Mouse (Mus musculus) limb, embryonic 14.5 days (tissue): ENCODE measurements around the gene Slc35f1. TPM values are rescaled to one million over a fixed set of nuclear protein-coding genes. Genes with fewer than 3 reads are reported as not detected.
"Not testable (repeated sequence)": the region's sequence is repeated elsewhere in the genome, so short reads cannot be mapped to it uniquely, and the experiment has no call there.

Source experiments
- ATAC-seq: fragments of 200-750 bp; cut with Nextera tagmentation; 2 replicates; pipeline ENCODE4 v1.8.0; 2017; ENCODE audit warnings: low read depth, moderate number of reproducible peaks, moderate TSS enrichment; ENCODE audit not compliant: low FRiP score
- DNase-seq: peaks from one replicate; pipeline ENCODE4 v3.0.0-alpha.2; 2015; ENCODE audit warnings: low spot score
- H3K27ac ChIP-seq: fragments of 300-500 bp; sonication (generic); replicated peaks from 2 replicates; pipeline ENCODE4 v1.5.1; 2014; ENCODE audit warnings: low read depth, mild to moderate bottlenecking, low read length, moderate library complexity, mixed read lengths
- H3K27me3 ChIP-seq: fragments of 300-500 bp; sonication (generic); 2 replicates; pipeline ENCODE4 v1.6.1; 2014; ENCODE audit warnings: low read length, mixed read lengths; ENCODE audit not compliant: control insufficient read depth, insufficient read depth
- H3K36me3 ChIP-seq: fragments of 300-500 bp; sonication (generic); 2 replicates; pipeline ENCODE4 v1.6.1; 2014; ENCODE audit warnings: mild to moderate bottlenecking, low read length, moderate library complexity, mixed read lengths; ENCODE audit not compliant: control insufficient read depth, insufficient read depth
- H3K4me1 ChIP-seq: fragments of 300-500 bp; sonication (generic); 2 replicates; pipeline ENCODE4 v1.6.1; 2014; ENCODE audit warnings: antibody characterized with exemption, low read length, mixed read lengths; ENCODE audit not compliant: control insufficient read depth, insufficient read depth
- H3K4me2 ChIP-seq: fragments of 300-500 bp; sonication (generic); replicated peaks from 2 replicates; pipeline ENCODE4 v1.6.1; 2014; ENCODE audit warnings: low read depth, mild to moderate bottlenecking, low read length, moderate library complexity; ENCODE audit not compliant: severe bottlenecking
- H3K4me3 ChIP-seq: fragments of 300-500 bp; sonication (generic); replicated peaks from 2 replicates; pipeline ENCODE4 v1.5.1; 2014; ENCODE audit warnings: low read length
- H3K9ac ChIP-seq: fragments of 300-500 bp; sonication (generic); 2 replicates; pipeline ENCODE4 v1.6.1; 2014; ENCODE audit warnings: mild to moderate bottlenecking, low read depth, low read length, moderate library complexity; ENCODE audit not compliant: severe bottlenecking
- H3K9me3 ChIP-seq: fragments of 300-500 bp; sonication (generic); 2 replicates; pipeline ENCODE4 v1.6.1; 2016; ENCODE audit warnings: low read length; ENCODE audit not compliant: control insufficient read depth
- POLR2A ChIP-seq: fragments of 200-500 bp; IDR thresholded peaks from 2 replicates; pipeline ENCODE4 v1.8.0; 2012; ENCODE audit warnings: inconsistent platforms, mild to moderate bottlenecking, moderate library complexity, borderline replicate concordance; ENCODE audit not compliant: insufficient read depth, insufficient read length; ENCODE audit errors: extremely low read depth
- WGBS: fragments of 180-500 bp; shearing (Covaris S2); extraction: QIAGEN DNeasy Blood & Tissue Kit; methylation state at CpG from one replicate; pipeline ENCODE4 v1.1.7; 2014; 5-methylcytosine and 5-hydroxymethylcytosine counted together
- polyA plus RNA-seq, 2 experiments: library from polyadenylated mRNA; depleted of rRNA in 1 of 2; stranded (reverse) in 1 of 2; unstranded in 1 of 2; fragments of >200 nt; fragmentation: Nextera tagmentation in 1 of 2; extraction: Ambion mirVana in 1 of 2; gene quantifications; 2 replicates each; pipeline versions ENCODE4 v1.2.1 to v1.2.3; 2012 to 2014

The Slc35f1 gene
- polyA plus RNA-seq, 2 experiments, result 4.8 to 6.4 TPM

DNA sequence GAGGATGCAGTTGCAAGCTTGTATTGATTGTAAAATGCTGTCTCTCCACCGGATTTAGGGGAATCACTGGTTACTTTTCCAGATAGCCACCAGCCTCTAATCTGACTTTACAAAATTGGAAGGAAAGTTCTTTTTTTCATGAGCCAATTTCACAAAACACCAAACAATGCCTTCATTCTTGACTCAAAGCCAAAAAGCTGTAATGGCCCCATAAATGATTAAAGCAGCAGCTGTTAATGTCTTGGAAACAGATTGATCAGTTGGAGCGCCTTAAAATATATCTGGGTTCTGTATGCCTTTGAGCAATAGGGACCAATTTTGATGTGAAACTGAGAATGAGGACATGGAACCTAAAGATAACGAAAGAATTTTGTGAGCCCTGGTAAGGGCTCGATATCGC lies 174.6 kb downstream of the Slc35f1 start:
- WGBS, result 59% methylated on average over 5 of the region's 5 CpGs
- no peaks in the 10 kb centered on the region for H3K4me1 ChIP-seq
- no peak for DNase-seq
- H3K9ac ChIP-seq, result no peak overlapping the region
- no peak for ATAC-seq
- H3K9me3 ChIP-seq, result no peaks in the 10 kb centered on the region
- no peak overlapping the region for H3K4me3 ChIP-seq
- no peak for TF ChIP-seq POLR2A
- no peak overlapping the region for H3K27ac ChIP-seq
- H3K4me2 ChIP-seq, result no peak overlapping the region
- no peaks in the 10 kb centered on the region for H3K27me3 ChIP-seq
- no peaks in the 10 kb centered on the region for H3K36me3 ChIP-seq

DNA sequence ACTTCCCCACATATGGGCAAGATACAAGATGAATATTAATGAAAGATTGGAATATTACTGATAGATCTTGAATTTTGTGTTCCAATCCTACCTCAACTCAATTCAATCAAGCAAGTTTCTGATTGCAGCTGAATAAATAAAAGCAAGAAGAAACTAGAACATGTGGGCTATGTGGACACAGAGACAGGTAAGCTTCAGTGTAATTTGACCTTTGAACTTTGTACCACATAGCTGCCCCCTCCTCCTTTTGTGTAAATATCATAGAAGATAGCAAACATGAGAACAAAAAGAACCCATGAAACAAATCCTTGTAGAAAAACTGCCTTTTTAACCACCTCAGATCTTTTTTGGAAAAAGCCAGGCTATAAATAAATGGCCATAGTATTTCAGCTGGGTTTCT lies 180.8 kb downstream of the Slc35f1 start:
- TF ChIP-seq POLR2A, result no peak
- H3K27me3 ChIP-seq, result no peaks in the 10 kb centered on the region
- no peaks in the 10 kb centered on the region for H3K4me1 ChIP-seq
- no peaks in the 10 kb centered on the region for H3K36me3 ChIP-seq
- H3K4me3 ChIP-seq, result no peak overlapping the region
- no peaks in the 10 kb centered on the region for H3K9me3 ChIP-seq
- no peak for DNase-seq
- ATAC-seq, result no peak
- no peak overlapping the region for H3K27ac ChIP-seq
- H3K9ac ChIP-seq, result no peak overlapping the region
- no peak overlapping the region for H3K4me2 ChIP-seq

DNA sequence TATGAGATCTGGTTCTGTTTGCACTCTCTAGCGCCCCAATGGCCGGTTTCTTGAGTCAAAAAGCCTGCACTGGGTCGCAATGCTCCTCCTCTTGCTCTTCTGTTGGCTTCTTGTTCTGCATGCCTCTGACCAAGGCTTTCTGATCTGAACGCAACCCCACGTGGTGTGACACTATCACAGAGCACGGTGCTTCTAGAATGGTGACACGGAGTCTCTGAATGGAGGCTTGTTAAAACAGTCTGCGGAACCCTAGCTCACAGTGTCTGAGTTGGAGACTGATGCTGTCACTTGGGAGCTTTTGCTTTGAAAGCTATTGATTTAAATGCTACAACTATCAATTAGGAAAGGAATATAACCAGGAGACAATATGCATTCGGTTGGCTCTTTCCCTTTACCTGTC lies 183.8 kb downstream of the Slc35f1 start:
- TF ChIP-seq POLR2A, result no peak
- Histone ChIP-seq H3K9ac (no peak overlapping the region), H3K27me3 (no peaks in the 10 kb centered on the region), H3K27ac (no peak overlapping the region), H3K4me2 (no peak overlapping the region), H3K36me3 (no peaks in the 10 kb centered on the region), H3K4me3 (no peak overlapping the region), H3K4me1 (no peaks in the 10 kb centered on the region), H3K9me3 (no peaks in the 10 kb centered on the region)
- DNase-seq (no peak), ATAC-seq (no peak)
- 74% methylated on average over 9 of the region's 9 CpGs for WGBS

DNA sequence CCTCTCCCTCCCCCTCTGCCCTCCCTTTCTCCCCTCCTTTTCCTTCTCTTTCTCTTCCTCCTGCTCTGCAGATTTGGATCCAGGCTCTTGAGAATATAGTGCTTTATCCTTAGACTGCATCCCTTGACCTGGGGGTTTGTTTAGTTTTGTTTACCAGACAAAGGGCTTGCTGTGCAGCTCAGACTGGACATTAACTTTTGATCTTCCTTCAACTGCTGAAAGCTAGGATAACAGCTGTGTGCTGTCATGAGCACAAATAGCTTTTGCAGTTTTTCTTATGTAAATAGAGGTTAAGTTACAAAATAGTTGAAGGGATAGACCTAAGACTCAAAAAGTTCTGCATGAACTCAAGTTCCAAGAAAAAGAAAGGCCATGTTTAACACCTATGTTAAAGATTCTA lies 184.4 kb downstream of the Slc35f1 start:
- TF ChIP-seq POLR2A, result no peak
- DNase-seq (no peak), ATAC-seq (no peak)
- no peak overlapping the region for H3K27ac ChIP-seq
- no peaks in the 10 kb centered on the region for H3K36me3 ChIP-seq
- no peak overlapping the region for H3K9ac ChIP-seq
- no peak overlapping the region for H3K4me2 ChIP-seq
- H3K27me3 ChIP-seq, result no peaks in the 10 kb centered on the region
- H3K4me3 ChIP-seq, result no peak overlapping the region
- H3K4me1 ChIP-seq, result no peaks in the 10 kb centered on the region
- H3K9me3 ChIP-seq, result no peaks in the 10 kb centered on the region

DNA sequence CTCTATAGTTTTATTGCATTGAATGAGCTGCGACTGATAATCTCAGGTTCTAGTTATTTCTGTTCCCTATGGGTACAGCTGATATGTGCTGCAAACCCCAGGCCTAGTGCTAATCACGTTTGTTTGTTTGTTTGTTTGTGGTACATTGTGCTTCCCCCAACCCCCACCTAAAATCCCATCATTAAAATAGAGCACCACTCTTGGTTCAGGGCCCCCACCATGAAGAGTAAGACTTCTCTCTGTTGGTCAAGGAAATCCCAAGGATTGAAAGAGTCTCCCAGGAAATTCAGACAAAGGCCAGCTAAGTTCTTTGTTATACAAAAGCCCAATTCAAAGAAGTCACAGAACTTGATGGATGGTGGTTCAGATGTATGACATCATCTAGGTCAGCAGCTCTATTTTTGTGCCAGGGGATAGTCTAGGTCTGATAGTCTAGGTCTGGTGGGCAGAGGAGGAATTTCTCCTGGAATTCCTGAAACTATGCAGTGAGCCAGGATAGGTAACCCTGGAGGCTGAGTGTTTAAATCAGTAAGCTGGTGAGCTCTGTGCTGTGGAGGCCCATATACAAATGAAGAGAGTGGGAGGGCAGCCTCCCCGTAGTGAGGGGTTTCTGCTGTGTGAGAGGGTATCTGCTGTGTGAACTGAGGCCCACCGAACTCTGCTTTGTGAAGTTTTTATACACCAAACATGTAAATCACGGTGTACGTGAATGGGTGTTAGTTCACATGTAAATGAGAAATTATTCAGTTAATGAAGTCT lies 187.1 kb downstream of the Slc35f1 start:
- no peak for DNase-seq
- TF ChIP-seq POLR2A, result no peak
- no peak overlapping the region for H3K27ac ChIP-seq
- WGBS, result 61% methylated on average over 6 of the region's 6 CpGs
- H3K36me3 ChIP-seq, result no peaks in the 10 kb centered on the region
- no peak for ATAC-seq
- no peaks in the 10 kb centered on the region for H3K4me1 ChIP-seq
- H3K9me3 ChIP-seq, result no peaks in the 10 kb centered on the region
- no peaks in the 10 kb centered on the region for H3K27me3 ChIP-seq
- H3K9ac ChIP-seq, result no peak overlapping the region
- no peak overlapping the region for H3K4me2 ChIP-seq
- no peak overlapping the region for H3K4me3 ChIP-seq

DNA sequence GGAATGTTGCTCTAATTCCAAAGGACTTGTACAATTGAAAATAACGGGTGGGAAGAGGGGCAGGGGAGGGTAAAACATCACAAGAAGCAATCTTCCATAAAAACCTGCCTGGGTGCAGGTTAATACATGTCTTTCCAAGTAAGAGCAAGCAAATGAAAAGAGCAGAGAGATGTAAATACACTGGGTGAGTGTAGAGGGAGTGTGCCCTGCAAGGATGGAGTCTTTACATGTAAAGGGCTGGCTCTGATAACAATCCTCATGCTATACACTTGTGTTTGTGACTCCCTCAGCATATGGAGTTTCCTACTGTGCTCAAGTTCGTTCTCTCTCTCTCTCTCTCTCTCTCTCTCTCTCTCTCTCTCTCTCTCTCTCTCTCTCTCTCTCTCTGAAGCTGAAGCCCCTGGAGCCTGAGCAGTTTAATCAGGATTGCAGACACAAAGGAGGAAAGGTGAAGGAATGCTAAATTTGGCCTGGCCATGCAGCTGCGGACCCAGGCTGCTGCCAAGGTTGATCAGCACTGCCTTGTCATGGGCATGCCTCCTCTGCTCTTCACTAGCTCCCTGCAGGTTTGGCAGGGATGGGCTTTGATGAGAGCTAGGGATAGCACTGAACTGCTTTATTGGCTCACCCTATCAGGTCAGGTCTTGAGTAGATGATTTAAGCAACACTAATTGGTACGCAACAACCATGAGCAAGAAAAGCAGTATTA lies 187.9 kb downstream of the Slc35f1 start:
- Histone ChIP-seq H3K4me2 (no peak overlapping the region), H3K9ac (no peak overlapping the region), H3K4me1 (no peaks in the 10 kb centered on the region), H3K27me3 (no peaks in the 10 kb centered on the region), H3K4me3 (no peak overlapping the region), H3K36me3 (no peaks in the 10 kb centered on the region), H3K9me3 (no peaks in the 10 kb centered on the region), H3K27ac (no peak overlapping the region)
- DNase-seq (no peak), ATAC-seq (no peak)
- 53% methylated on average over 4 of the region's 4 CpGs for WGBS
- TF ChIP-seq POLR2A, result no peak

DNA sequence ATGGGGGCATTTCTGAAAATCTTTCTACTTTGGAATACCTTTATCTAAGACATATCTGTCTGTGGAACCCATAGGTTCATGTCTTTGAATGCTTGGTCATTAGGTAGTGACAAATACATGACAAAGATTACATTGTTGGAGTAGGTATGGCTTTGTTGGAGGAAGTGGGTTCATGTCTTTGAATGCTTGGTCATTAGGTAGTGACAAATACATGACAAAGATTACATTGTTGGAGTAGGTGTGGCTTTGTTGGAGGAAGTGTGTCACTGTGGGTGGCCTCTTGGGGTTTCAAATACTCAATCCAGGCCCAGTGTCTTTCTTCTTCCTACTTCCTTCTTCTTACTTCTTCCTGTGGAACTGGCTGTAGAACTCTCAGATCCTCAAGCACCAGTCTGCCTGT lies 206.4 kb downstream of the Slc35f1 start:
- H3K9ac ChIP-seq, H3K4me3 ChIP-seq, H3K27me3 ChIP-seq, DNase-seq, H3K4me1 ChIP-seq, ATAC-seq, H3K4me2 ChIP-seq, H3K9me3 ChIP-seq, H3K27ac ChIP-seq, H3K36me3 ChIP-seq: not testable (repeated sequence)
